Mouse (Mus musculus) heart, embryonic 15.5 days (tissue): ENCODE results near the gene Ifi203. TPM values are rescaled to one million over a fixed set of nuclear protein-coding genes. Genes with fewer than 3 reads are reported as not detected.
"Not testable (repeated sequence)": the region's sequence is repeated elsewhere in the genome, so short reads cannot be mapped to it uniquely, and the experiment has no call there.

Source experiments
- ATAC-seq: fragments of 200-750 bp; cut with Nextera tagmentation; replicated peaks from 2 replicates; pipeline ENCODE4 v1.8.0; 2017; ENCODE audit warnings: low read depth, moderate TSS enrichment; ENCODE audit not compliant: insufficient number of reproducible peaks, insufficient read depth, low FRiP score
- H3K27ac ChIP-seq: fragments of 300-500 bp; sonication (generic); 2 replicates; pipeline ENCODE4 v1.5.1; 2015; ENCODE audit warnings: mild to moderate bottlenecking, inconsistent platforms
- H3K27me3 ChIP-seq: fragments of 300-500 bp; sonication (generic); 2 replicates; pipeline ENCODE4 v1.6.1; 2015; ENCODE audit warnings: inconsistent platforms
- H3K36me3 ChIP-seq: fragments of 300-500 bp; sonication (generic); 2 replicates; pipeline ENCODE4 v1.6.1; 2015; ENCODE audit warnings: mild to moderate bottlenecking, inconsistent platforms
- H3K4me1 ChIP-seq: fragments of 300-500 bp; sonication (generic); replicated peaks from 2 replicates; pipeline ENCODE4 v1.6.1; 2015; ENCODE audit warnings: inconsistent platforms
- H3K4me2 ChIP-seq: fragments of 300-500 bp; sonication (generic); 2 replicates; pipeline ENCODE4 v1.6.1; 2015; ENCODE audit warnings: inconsistent platforms, mild to moderate bottlenecking, moderate library complexity
- H3K4me3 ChIP-seq: fragments of 300-500 bp; sonication (generic); 2 replicates; pipeline ENCODE4 v1.5.1; 2015; ENCODE audit warnings: mild to moderate bottlenecking, inconsistent platforms
- H3K9ac ChIP-seq: fragments of 300-500 bp; sonication (generic); 2 replicates; pipeline ENCODE4 v1.6.1; 2015; ENCODE audit warnings: mild to moderate bottlenecking, inconsistent platforms
- H3K9me3 ChIP-seq: fragments of 300-500 bp; sonication (generic); replicated peaks from 2 replicates; pipeline ENCODE4 v1.6.1; 2016; ENCODE audit warnings: inconsistent platforms
- WGBS: fragments of 180-500 bp; shearing (Covaris S2); methylation state at CpG from one replicate; pipeline ENCODE4 v1.1.7; 2015; ENCODE audit warnings: mixed read lengths; 5-methylcytosine and 5-hydroxymethylcytosine counted together
- polyA plus RNA-seq: library from polyadenylated mRNA; unstranded; fragments of >200 nt; fragmentation: Nextera tagmentation; extraction: Ambion mirVana; gene quantifications from 2 replicates; pipeline ENCODE4 v1.2.1, GENCODE M21; 2015

Gene Ifi203
- polyA plus RNA-seq, 1 experiment from 2014 or later = 1.6 TPM

GRCm38 (mm10) chr1:173880004-173880666, 62.3 kb downstream of the Ifi203 start:
- H3K9me3 ChIP-seq, H3K4me3 ChIP-seq, H3K4me2 ChIP-seq, ATAC-seq, H3K27ac ChIP-seq, H3K4me1 ChIP-seq, H3K36me3 ChIP-seq, H3K27me3 ChIP-seq, H3K9ac ChIP-seq: not testable (repeated sequence)
- WGBS = 74% methylated on average over 3 of the region's 3 CpGs

GRCm38 (mm10) chr1:173879225-173879987, 63.1 kb downstream of the Ifi203 start:
- WGBS = 66% methylated on average over 5 of the region's 5 CpGs
- ATAC-seq, H3K9me3 ChIP-seq, H3K36me3 ChIP-seq, H3K4me1 ChIP-seq, H3K4me2 ChIP-seq, H3K27me3 ChIP-seq, H3K9ac ChIP-seq, H3K4me3 ChIP-seq, H3K27ac ChIP-seq: not testable (repeated sequence)

GRCm38 (mm10) chr1:173878264-173878663, 64.2 kb downstream of the Ifi203 start:
- H3K4me2 ChIP-seq, H3K36me3 ChIP-seq, H3K27me3 ChIP-seq, H3K27ac ChIP-seq, H3K9ac ChIP-seq, ATAC-seq, H3K4me3 ChIP-seq, H3K4me1 ChIP-seq, H3K9me3 ChIP-seq: not testable (repeated sequence)
- 73% methylated on average over 6 of the region's 6 CpGs for WGBS

GRCm38 (mm10) chr1:173877125-173877524, 65.3 kb downstream of the Ifi203 start:
- not testable (repeated sequence) for H3K27me3 ChIP-seq, H3K4me3 ChIP-seq, ATAC-seq, H3K36me3 ChIP-seq, H3K9ac ChIP-seq, H3K4me2 ChIP-seq, H3K9me3 ChIP-seq, H3K27ac ChIP-seq, H3K4me1 ChIP-seq
- WGBS = 77% methylated on average over 1 of the region's 1 CpGs

Other genes with a start within 250 kb of the Ifi203 start
- 0.68 and 1.3 TPM in 2 replicates for gene Ifi207, start 200.9 kb downstream of the Ifi203 start, polyA plus RNA-seq
- gene Ifi204, start 175.7 kb downstream of the Ifi203 start, polyA plus RNA-seq = 1.6 and 7.0 TPM in 2 replicates
- gene Ifi211, start 29.6 kb downstream of the Ifi203 start, polyA plus RNA-seq = 2.9 and 4.5 TPM in 2 replicates
- gene Mndal, start 181 bp downstream of the Ifi203 start, polyA plus RNA-seq = 4.4 and 7.2 TPM in 2 replicates
- gene Ifi202b, start 40.1 kb upstream of the Ifi203 start, polyA plus RNA-seq = 0.08 and 0.18 TPM in 2 replicates
- 0.77 and 1.2 TPM in 2 replicates for gene Ifi205, start 89.1 kb upstream of the Ifi203 start, polyA plus RNA-seq
- gene Olfr433, start 98.0 kb upstream of the Ifi203 start, polyA plus RNA-seq = not detected in 2 replicates
- gene Olfr432, start 106.5 kb upstream of the Ifi203 start, polyA plus RNA-seq = not detected in 2 replicates
- not detected in 2 replicates for gene Olfr430, start 123.9 kb upstream of the Ifi203 start, polyA plus RNA-seq
- not detected in 2 replicates for gene Olfr429, start 141.7 kb upstream of the Ifi203 start, polyA plus RNA-seq
- gene Olfr427, start 154.2 kb upstream of the Ifi203 start, polyA plus RNA-seq = not detected in 2 replicates
- gene Olfr231, start 178.5 kb upstream of the Ifi203 start, polyA plus RNA-seq = not detected in 2 replicates
- gene Olfr424, start 188.8 kb upstream of the Ifi203 start, polyA plus RNA-seq = not detected in 2 replicates
- 0.18 TPM in 1 of 2 replicates, not detected in the other for gene Olfr420, start 213.0 kb upstream of the Ifi203 start, polyA plus RNA-seq
- 1.7 and 2.2 TPM in 2 replicates for gene Spta1, start 230.1 kb upstream of the Ifi203 start, polyA plus RNA-seq